Mouse (Mus musculus) hindbrain, postnatal 0 days (tissue): ENCODE measurements around the gene Vstm4. TPM values are rescaled to one million over a fixed set of nuclear protein-coding genes. Genes with fewer than 3 reads are reported as not detected.

Experiments used
- ATAC-seq: fragments of 200-750 bp; cut with Nextera tagmentation; 2 replicates; pipeline ENCODE4 v1.8.0; 2017; ENCODE audit warnings: mild to moderate bottlenecking, moderate TSS enrichment, moderate library complexity
- DNase-seq: peaks from one replicate; pipeline ENCODE4 v3.0.0-alpha.2; 2015; ENCODE audit warnings: low spot score
- H3K27ac ChIP-seq: fragments of 300-500 bp; sonication (generic); 2 replicates; pipeline ENCODE4 v1.5.1; 2014; ENCODE audit warnings: mild to moderate bottlenecking
- H3K27me3 ChIP-seq: fragments of 300-500 bp; sonication (generic); 2 replicates; pipeline ENCODE4 v1.6.1; 2014; ENCODE audit warnings: low read length, mixed read lengths; ENCODE audit not compliant: insufficient read depth
- H3K36me3 ChIP-seq: fragments of 300-500 bp; sonication (generic); 2 replicates; pipeline ENCODE4 v1.6.1; 2014; ENCODE audit warnings: low read length, mixed read lengths; ENCODE audit not compliant: insufficient read depth
- H3K4me1 ChIP-seq: fragments of 300-500 bp; sonication (generic); 2 replicates; pipeline ENCODE4 v1.6.1; 2014; ENCODE audit warnings: antibody characterized with exemption, low read length, mixed read lengths; ENCODE audit not compliant: insufficient read depth
- H3K4me2 ChIP-seq: fragments of 300-500 bp; sonication (generic); 2 replicates; pipeline ENCODE4 v1.6.1; 2014; ENCODE audit warnings: low read depth, mild to moderate bottlenecking, low read length, moderate library complexity, mixed read lengths
- H3K4me3 ChIP-seq: fragments of 300-500 bp; sonication (generic); 2 replicates; pipeline ENCODE4 v1.5.1; 2014; ENCODE audit warnings: low read length
- H3K9ac ChIP-seq: fragments of 300-500 bp; sonication (generic); replicated peaks from 2 replicates; pipeline ENCODE4 v1.6.1; 2014; ENCODE audit warnings: mild to moderate bottlenecking, low read length, moderate library complexity, mixed read lengths
- H3K9me3 ChIP-seq: fragments of 300-500 bp; sonication (generic); 2 replicates; pipeline ENCODE4 v1.6.1; 2016; ENCODE audit warnings: low read length, mixed read lengths
- CTCF ChIP-seq: IDR thresholded peaks from 2 replicates; pipeline ENCODE4 v1.5.1; 2016; ENCODE audit warnings: antibody characterized with exemption, control low read depth, low read depth
- WGBS: fragments of 180-500 bp; shearing (Covaris S2); extraction: QIAGEN DNeasy Blood & Tissue Kit; methylation state at CpG from one replicate; pipeline ENCODE4 v1.1.7; 2014; 5-methylcytosine and 5-hydroxymethylcytosine counted together
- polyA plus RNA-seq: library from polyadenylated mRNA; unstranded; fragments of >200 nt; fragmentation: Nextera tagmentation; extraction: Ambion mirVana; gene quantifications from 2 replicates; pipeline ENCODE4 v1.2.1, GENCODE M21; 2015
- total RNA-seq: library from RNA; depleted of rRNA; stranded (reverse); fragments of >200 nt; gene quantifications from 2 replicates; pipeline ENCODE4 v1.2.3, GENCODE M21; 2014

The Vstm4 gene
- total and polyA plus RNA-seq, 2 experiments from 2014 or later, result 9.8 to 14.9 TPM

- Histone ChIP-seq H3K9ac (no peak overlapping the region), H3K4me1 (no peaks in the 10 kb centered on the region), H3K27me3 (no peaks in the 10 kb centered on the region), H3K9me3 (no peaks in the 10 kb centered on the region), H3K27ac (no peak overlapping the region), H3K4me3 (no peak overlapping the region), H3K36me3 (no peaks in the 10 kb centered on the region), H3K4me2 (no peak overlapping the region)
- DNase-seq (no peak), ATAC-seq (no peak)
- 94% methylated on average over 3 of the region's 3 CpGs for WGBS
- TF ChIP-seq CTCF, result no peak
These were observed 46.6 kb downstream of the Vstm4 start for GRCm38 (mm10) chr14:32903203-32903602.

DNA sequence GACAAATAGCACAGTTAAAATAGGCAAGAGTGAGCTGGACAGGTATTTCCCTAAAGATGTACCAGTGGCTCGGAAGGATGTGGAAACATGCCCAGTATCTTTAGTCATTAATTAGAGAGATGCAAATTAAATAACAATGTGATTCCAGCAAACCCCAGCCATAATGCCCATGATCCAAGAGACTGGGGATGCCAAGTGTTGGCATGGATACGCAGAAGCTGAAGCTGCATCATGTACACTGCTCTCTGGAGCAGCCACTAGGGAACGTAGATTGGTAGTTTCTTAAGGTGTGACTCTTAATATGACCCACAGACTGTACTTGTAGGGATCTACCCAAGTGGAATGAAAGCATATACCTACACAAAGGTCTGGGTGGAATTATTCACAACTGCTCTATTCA, 50.0 kb downstream of the Vstm4 start:
- TF ChIP-seq CTCF, result 0 out of 2 replicates have a peak, but pooled peaks have one; percentile 6
- DNase-seq (peak; percentile 63), ATAC-seq (0 out of 2 replicates have a peak, but pooled peaks have one; percentile 32)
- 40% methylated on average over 3 of the region's 3 CpGs for WGBS
- Histone ChIP-seq H3K36me3 (no peaks in the 10 kb centered on the region), H3K4me2 (no peak overlapping the region), H3K27me3 (no peaks in the 10 kb centered on the region), H3K9me3 (no peaks in the 10 kb centered on the region), H3K4me1 (no peaks in the 10 kb centered on the region), H3K27ac (no peak overlapping the region), H3K4me3 (no peak overlapping the region), H3K9ac (no peak overlapping the region)

- ATAC-seq, result no peak
- no peaks in the 10 kb centered on the region for H3K4me1 ChIP-seq
These were observed 52.6 kb downstream of the Vstm4 start for GRCm38 (mm10) chr14:32909112-32909511.

DNA sequence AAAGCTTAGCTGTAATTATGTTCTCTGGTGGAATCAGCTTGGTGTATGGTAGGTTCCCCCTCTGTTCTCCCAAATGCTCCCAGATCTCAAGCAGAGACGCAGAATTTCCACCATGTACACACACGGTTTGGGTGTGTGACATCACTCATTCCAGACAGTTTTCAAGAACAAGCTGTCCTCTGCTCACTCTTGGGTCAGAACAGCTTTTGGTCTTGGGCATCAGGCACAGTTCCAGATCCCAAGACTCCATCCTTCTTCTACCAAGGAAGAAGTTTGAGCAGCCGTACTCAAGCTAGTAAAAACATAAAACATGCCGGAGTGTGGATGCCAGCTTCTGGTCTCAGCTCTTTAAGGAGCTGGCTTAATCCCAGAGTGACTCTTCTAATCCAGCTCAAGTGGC, 54.6 kb downstream of the Vstm4 start:
- Histone ChIP-seq H3K4me3 (no peak overlapping the region), H3K27me3 (no peaks in the 10 kb centered on the region), H3K4me1 (no peaks in the 10 kb centered on the region), H3K9ac (no peak overlapping the region), H3K27ac (no peak overlapping the region), H3K9me3 (no peaks in the 10 kb centered on the region), H3K4me2 (no peak overlapping the region), H3K36me3 (no peaks in the 10 kb centered on the region)
- DNase-seq (no peak), ATAC-seq (no peak)
- TF ChIP-seq CTCF, result no peak
- 85% methylated on average over 4 of the region's 4 CpGs for WGBS

More at GRCm38 (mm10) chr14:32909112-32909511, 52.6 kb downstream of the Vstm4 start:
- H3K4me3 ChIP-seq, result no peak overlapping the region
- TF ChIP-seq CTCF, result no peak
- DNase-seq, result no peak
- 73% methylated on average over 6 of the region's 6 CpGs for WGBS
- H3K9me3 ChIP-seq, result no peaks in the 10 kb centered on the region
- H3K4me2 ChIP-seq, result no peak overlapping the region
- no peak overlapping the region for H3K27ac ChIP-seq
- no peaks in the 10 kb centered on the region for H3K36me3 ChIP-seq
- no peaks in the 10 kb centered on the region for H3K27me3 ChIP-seq
- H3K9ac ChIP-seq, result no peak overlapping the region

DNA sequence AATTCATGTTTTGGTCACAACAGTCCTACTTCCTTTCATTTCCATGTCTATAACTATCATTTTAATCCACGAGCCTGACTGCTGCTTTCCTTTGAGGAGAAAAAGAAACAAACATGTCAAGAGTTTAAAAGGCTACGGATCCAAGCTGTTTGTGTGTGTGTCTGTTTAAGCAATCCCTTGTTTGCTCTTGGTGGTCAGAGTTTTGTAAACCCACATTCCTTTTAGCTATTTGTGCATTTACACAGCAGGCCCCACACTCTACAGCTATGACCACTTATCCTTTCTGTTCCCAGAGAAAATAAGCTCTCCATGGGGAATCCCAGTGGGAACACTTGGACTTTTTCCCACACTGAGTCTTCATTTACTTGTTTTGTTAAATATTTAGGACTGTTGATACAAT, 58.8 kb downstream of the Vstm4 start:
- no peak for ATAC-seq
- TF ChIP-seq CTCF, result no peak
- H3K9ac ChIP-seq, result no peak overlapping the region
- no peaks in the 10 kb centered on the region for H3K9me3 ChIP-seq
- no peaks in the 10 kb centered on the region for H3K27me3 ChIP-seq
- H3K4me2 ChIP-seq, result no peak overlapping the region
- no peak overlapping the region for H3K27ac ChIP-seq
- H3K4me1 ChIP-seq, result no peaks in the 10 kb centered on the region
- DNase-seq, result no peak
- no peak overlapping the region for H3K4me3 ChIP-seq
- 57% methylated on average over 2 of the region's 2 CpGs for WGBS
- H3K36me3 ChIP-seq, result no peaks in the 10 kb centered on the region

GRCm38 (mm10) chr14:32917919-32918318, 61.4 kb downstream of the Vstm4 start:
- H3K4me1 ChIP-seq, result no peaks in the 10 kb centered on the region
- no peak for TF ChIP-seq CTCF
- WGBS, result 93% methylated on average over 1 of the region's 1 CpGs
- no peak overlapping the region for H3K4me2 ChIP-seq
- no peak overlapping the region for H3K27ac ChIP-seq
- no peak overlapping the region for H3K9ac ChIP-seq
- DNase-seq (no peak), ATAC-seq (no peak)
- no peak overlapping the region for H3K4me3 ChIP-seq
- H3K36me3 ChIP-seq, result no peaks in the 10 kb centered on the region
- H3K27me3 ChIP-seq, result no peaks in the 10 kb centered on the region
- no peaks in the 10 kb centered on the region for H3K9me3 ChIP-seq

DNA sequence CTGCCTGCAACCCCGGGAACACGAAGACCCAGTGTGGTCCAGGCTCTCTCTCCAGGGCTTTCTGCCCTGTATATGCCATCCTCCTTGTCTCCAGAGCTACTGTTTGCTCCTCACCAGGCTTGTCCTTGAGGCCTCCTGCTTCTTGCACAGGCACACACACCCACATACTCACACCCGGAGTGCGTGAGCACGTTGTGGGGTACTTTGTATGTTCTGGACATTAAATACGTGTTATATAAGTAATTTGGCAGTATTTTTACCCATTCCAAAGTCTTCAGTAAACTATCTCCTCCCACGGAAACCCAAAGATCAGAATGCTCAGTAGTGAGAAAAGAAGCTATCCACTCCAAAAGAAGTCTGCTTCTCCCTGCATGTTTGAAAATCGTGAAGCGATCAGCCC, 67.3 kb downstream of the Vstm4 start:
- DNase-seq (no peak), ATAC-seq (no peak)
- H3K4me2 ChIP-seq, result no peak overlapping the region
- H3K27ac ChIP-seq, result no peak overlapping the region
- H3K4me3 ChIP-seq, result no peak overlapping the region
- H3K27me3 ChIP-seq, result no peaks in the 10 kb centered on the region
- no peak for TF ChIP-seq CTCF
- no peaks in the 10 kb centered on the region for H3K4me1 ChIP-seq
- no peaks in the 10 kb centered on the region for H3K36me3 ChIP-seq
- H3K9ac ChIP-seq, result no peak overlapping the region
- H3K9me3 ChIP-seq, result no peaks in the 10 kb centered on the region
- 83% methylated on average over 9 of the region's 9 CpGs for WGBS
